Mouse (Mus musculus) adrenal gland, adult 2 months (tissue): ENCODE measurements around the gene Ino80d. TPM values are rescaled to one million over a fixed set of nuclear protein-coding genes. Genes with fewer than 3 reads are reported as not detected.
A peak's percentile ranks its signal among the peaks of the same experiment; 100 is the strongest.

Source experiments
- DNase-seq: peaks from one replicate; pipeline ENCODE4 v3.0.0; 2021
- polyA plus RNA-seq: library from polyadenylated mRNA; depleted of rRNA; stranded (reverse); fragments of >200 nt; gene quantifications from 2 replicates; pipeline ENCODE4 v1.2.3, GENCODE M21; 2012
- total RNA-seq, 2 experiments: library from RNA; stranded (reverse); gene quantifications; 2 replicates each; pipeline ENCODE4 v1.2.3; 2021

Gene Ino80d
- total and polyA plus RNA-seq, 3 experiments = 10.7 to 32.6 (median 20.4) TPM

DNA sequence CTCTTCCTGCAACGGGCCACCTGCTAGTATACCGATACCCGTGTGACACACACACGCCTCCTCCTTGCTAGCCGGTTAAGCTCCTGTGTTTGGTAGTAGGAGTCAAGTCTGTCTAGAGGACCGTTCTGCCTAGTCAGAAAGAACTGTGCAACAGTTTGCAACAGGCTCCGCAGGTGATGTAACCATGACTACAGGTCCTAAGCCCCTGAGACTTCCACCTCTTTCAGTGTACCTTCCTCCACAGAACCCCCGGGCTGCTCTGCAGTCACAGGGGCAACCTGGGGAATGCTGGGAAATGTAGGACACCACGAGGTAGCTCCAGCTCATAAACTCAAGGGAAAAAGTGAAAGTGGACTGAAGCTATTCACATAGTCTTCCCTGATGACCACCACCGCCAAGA is 123.4 kb downstream of the Ino80d start:
- DNase-seq = no peak

DNA sequence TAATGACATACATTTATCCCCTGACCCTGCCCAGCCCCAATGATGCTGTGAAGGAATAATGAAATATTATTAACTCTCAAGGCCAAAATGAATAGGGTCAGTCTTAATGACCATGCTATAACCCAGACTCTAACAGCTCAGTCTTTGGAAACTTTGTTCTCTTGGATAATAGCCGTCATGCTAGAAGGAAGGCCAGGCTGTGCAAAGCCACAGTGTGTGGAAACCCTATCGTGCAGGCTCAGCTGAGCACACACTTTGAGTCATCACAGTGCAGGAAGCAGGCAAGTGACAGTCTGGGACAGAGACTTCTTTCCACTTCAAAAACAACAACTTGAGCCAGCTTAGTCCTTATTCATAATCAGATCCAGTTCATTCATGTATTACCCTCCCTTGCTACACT is 126.9 kb downstream of the Ino80d start:
- DNase-seq = no peak

DNA sequence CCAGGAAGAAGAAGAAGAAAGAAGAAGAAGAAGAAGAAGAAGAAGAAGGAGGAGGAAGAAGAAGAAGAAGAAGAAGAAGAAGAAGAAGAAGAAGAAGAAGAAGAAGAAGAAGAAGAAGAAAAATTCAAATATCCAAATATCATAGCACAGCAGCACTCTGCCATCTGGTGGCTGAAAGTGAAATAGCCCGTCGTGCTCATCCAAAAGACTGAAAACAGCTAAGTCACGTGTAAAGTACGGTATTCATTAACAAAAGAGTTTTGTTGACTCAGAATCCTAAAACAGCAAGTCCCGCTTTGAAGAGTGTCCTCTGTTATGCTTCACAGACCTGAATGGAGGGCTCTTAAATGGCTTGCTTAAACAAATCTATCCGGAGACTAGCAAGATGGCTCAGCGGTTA is 128.2 kb downstream of the Ino80d start:
- peak; percentile 55 for DNase-seq

DNA sequence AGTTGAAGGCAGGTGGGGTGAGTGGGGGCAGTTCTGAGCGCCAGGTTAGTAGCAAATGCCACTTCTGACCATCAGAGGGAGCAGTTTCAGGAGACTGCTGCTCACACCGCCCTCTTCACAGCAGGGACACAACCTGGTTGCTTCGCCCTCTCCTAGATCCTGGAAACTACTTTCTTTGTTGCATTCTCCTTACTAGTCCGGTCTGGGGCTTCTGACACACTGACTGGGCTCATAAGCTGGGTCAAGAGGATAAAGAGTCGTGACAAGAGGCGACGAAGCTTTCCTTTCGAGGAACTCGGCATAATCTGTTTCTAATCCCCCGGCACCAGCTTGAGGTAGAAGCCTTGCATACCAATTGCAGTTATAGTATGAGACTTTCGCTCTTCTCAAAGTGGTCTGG is 129.9 kb downstream of the Ino80d start:
- DNase-seq = peak; percentile 68

DNA sequence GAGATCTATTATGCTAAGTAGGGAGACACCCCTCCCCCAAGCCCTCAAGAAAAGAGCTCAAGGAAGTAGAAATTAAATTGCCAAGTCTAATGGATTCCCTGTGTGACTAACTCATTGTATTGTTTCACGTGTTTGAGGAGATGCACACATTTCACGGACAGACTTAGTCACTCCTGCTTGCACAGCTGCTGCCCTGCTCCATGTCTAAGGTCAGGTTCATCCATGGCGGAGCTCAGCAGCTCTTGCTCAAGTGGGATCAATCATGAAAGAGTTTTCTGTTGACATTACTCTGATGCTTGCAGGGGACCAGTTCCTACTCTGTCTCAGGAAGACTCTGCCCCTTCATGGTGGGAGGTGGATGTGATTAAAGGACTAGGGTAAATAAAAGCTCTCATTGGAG is 137.7 kb downstream of the Ino80d start:
- DNase-seq = no peak

DNA sequence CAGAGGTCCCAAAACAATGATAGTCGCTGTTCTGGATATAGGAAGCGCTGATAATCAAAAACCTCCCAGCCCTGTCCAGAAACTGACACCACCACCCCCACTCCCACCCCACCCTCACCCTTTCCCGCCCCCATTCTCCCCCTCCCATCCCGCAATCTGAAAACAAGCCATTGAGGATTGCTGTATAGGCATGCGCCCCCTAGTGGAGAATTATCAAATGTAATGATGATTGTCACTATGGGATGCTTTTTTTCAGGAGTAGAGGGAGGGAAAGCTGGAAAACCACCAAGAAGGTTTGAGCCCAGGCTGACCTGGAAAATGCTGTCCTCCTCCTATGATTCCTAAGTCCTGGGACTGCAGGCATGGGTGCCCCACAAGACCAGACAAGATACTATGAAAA is 147.6 kb downstream of the Ino80d start:
- DNase-seq = no peak

DNA sequence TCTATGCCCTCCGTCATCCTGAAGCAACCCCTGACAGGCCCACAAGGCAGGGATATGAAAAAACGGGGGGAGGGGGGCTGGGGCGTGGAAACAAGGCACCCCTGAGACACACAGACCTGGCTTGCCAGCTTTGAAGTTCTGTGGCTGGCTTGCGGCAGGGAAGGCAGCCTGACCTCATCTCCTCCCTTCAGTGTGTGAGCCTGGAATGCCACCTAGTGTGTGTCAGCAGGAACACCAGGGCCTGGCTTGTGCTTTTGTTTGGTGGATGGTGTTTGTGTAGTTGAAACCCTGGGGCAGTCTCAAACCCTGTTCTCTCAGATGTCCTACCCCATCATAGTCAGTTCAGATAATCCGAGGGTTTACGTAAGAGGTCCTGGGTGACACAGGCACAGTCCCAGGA is 150.2 kb downstream of the Ino80d start:
- DNase-seq = peak; percentile 69

DNA sequence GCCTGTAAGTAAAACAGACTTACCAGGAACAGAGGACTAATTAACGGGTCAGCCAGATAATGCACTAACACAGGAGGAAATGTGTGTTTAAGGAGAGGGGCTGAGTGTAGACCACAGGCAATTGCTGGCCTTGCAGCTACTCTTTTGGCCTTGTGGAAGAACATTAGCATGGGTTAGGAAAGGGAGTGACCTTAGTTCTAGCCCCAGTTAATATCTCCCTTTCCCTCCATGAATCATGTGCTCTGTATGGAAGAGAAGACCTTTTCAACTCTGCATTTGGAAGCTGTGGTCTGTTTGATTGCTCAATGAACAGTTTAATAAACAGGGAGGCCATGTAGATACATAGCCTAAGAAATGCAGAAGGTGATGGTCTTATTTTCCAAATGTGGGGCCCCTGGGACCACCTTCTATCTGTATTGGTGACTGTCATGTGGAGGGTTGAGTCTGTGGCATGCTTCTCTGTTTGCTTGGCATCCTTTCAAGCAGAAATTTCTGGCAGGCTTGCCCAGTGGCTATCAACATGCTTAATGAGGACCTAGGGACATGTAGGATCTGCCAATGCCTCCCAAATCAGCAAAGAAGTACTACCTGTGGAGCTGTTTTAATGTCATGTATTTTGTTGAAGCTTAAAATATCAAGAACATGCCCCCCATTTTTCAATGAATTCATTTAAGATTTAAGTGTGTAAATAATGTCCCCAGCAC is 157.4 kb downstream of the Ino80d start:
- DNase-seq = no peak

DNA sequence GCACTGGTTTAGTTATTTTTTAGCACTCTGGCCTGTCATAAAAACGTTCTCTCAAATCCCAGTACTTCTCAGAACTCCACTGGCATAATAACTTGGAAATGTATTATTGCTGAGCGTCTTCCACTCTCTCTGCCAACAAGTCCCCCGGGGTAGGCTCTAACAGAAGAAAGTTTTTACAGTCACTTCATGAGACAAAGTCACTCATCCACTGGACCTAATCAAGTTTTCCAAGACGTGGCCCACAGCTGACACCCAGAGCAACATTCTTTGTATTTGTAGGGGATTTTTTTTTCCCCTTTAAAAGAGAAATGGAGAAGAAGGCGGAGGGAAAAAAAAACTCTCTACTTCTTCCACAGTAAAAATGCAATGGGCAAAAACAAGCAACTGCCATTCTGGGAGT is 157.9 kb downstream of the Ino80d start:
- DNase-seq = no peak

DNA sequence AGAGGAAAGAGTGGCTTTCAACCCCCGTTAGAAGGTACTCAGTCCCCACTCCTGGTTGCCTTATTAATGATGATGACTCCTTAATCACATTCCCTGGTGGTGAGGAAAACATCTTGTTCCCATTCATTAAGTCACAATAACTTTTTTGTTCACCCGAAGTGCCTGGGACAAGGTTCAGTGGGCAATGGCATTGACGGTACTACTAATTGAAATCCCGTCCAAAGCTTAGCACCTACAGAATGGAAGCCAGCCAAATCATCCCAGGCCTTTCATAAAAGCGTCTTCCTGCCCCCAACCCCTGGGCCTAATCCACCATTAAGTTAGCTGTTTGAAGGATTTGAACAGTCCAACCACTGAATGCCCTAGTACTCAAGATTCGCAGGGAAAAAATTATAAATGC is 159.1 kb downstream of the Ino80d start:
- DNase-seq = no peak

DNA sequence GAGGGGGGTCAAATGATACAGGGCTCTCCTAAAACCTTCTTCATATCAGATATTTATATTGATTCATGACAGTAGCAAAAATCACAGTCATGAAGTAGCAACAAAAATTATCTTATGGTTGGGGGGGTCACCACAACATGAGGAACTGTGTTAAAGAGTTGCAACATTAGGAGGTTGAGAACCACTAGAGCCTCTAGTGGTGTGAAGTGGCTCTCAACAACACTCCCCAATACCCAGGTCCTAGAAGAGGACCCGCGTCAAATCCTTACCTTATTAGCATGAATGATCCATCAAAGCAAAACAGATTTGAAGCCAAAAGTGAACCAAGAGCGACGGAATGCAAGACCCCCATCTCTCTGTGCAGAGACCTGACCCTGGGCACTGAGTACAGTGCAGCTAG is 161.4 kb downstream of the Ino80d start:
- no peak for DNase-seq

DNA sequence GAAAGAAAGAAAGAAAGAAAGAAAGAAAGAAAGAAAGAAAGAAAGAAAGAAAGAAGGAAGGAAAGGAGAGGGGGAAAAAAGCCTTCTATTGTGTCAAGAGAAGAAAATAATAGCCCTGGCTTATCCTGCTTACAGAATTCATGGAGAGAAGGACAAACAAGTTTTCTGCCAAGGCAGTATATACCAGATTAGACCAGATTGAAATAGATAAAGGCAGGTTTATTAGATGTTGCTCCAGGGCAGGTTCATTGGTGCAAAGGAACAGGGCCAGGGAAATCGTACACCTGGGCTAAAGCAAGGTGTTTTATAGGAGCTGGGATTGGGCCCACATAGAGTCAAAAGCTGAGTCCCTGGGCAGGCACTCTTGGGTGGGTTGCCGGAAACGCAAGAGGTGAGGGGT is 162.1 kb downstream of the Ino80d start:
- no peak for DNase-seq

DNA sequence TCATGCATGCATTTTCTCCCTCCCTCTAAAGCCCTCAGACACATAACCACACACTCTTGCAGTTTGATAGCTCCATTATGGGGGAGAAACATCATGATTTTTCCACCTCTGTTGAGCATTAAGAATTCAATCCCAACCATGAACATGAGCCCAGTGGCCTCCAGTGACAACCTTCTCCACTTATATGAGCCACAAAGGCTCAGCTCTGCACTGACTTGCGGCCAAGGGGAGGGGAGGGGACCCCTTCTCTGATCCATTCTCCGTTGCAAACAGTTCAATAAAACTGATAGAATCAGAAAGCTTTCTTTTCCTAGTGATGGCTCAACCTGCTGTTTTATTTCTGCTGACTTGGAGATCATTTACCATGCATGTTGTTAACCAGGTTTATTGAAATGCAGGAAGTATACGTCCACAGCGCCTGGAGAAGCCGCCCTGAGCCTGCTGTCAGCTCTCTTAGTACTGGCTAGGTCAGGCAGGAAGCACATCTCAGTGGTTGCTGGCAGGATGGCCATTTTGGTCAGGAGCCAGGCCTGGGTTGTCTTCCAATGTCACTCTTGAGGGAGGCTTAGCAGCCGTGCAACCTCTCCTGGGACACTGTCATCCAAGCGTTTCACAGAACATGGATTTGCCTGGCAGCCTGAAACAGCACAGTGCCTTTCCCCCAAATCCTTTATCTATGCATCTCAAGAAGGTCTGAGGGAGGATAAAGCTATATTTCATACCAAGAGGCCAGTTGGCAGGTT is 163.2 kb downstream of the Ino80d start:
- peak; percentile 45 for DNase-seq

DNA sequence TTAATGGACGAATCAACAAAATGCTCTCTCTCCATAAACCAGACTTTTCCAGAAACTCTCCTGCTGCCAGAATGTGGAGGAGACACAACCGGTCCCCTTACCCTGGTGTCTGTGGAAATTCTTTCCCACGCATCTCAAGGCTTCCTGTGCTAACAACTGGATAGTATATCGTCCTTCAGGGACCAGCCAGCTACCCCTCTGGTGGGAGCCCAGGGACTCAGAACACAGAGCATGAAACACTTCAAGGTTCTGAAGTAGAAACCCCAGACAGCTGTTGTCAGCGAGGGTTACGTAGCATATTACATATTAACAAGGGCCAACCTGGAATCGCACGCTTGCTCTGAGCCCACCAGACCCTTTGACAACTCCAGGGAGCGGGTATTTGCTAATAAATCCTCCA is 163.9 kb downstream of the Ino80d start:
- DNase-seq = no peak

DNA sequence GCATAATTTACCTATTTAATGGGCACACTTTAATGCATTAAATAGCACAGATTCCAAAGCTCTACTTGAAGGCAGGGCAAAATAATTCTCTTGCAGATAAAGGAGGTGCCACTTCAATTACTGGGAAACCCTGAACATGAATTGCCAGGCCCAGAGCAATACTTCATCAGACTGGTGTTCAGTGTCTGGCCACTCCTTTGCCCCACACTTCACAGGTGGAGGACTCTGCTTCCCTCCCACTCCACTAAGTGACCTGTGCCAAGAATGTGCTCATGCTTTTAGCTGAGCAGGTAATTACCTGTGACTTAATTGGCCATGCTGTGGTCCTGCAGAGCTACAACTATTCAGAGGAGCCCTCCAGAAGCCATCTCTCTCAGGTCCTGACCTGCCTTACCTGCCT is 166.7 kb downstream of the Ino80d start:
- no peak for DNase-seq

DNA sequence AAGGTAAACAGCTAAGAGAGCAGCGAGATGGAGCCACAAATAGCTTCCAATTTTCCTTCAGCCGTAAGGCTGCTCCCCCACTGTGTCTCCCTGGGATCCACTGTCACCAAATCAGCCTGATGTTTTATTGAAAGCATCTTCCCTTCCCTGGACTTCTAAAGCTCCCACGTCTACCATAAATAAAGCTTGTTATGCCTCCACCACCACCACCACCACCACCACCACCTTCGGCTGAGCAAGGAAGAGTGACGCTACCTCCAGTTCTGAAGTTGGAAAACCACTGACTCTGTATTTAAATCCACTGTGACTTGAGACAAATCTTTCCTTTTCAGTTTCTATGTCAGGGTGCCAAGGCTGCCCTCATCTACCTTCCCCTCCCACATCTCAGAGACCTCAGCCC is 167.5 kb downstream of the Ino80d start:
- no peak for DNase-seq

DNA sequence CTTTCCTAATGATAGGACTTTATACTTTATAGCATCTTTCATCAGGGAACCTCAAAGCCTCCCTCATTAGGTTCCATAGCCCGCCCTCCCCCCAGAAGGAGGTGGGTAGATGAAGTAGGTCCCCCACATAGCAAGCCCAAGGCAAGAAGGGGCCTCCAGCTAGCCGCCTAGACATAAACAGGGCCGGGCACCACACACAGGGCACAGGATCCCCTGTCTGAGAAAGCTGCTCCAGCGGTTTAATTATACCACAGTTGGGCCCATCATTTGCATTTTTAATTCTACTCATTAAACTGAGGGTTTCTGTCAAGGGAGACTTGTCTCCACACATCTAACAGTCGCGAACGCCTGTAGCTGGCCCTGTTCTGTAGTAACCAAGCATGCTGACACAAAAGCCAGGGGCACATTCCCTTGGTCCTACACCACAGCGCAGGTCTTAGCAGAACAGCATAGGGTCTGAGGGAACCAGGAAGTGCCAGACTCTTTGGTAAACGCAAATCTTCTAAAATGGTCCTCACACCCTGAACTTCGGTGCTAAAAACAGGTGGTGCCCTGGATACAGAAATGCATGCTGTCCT is 179.6 kb downstream of the Ino80d start:
- no peak for DNase-seq

DNA sequence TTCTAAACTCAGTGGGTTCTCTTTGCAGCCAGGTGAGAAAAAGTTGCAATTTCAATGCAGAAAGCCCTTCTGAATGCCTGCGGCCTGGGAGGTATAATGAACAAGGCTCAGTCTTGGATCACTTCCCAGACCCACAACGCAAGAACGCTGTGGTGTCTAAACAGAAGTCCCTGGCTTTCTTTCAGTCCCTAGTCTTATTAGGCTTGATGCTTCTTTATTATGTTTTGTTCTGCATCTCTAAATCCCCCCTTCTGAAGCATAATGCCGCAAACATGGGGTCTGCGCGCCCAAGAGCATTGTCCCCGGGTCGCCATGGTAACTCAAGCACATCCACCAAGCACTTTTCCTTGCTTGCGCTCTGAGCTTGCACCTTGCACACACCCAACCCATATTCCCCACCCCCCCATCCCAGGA is 180.4 kb downstream of the Ino80d start:
- DNase-seq = peak; percentile 10

DNA sequence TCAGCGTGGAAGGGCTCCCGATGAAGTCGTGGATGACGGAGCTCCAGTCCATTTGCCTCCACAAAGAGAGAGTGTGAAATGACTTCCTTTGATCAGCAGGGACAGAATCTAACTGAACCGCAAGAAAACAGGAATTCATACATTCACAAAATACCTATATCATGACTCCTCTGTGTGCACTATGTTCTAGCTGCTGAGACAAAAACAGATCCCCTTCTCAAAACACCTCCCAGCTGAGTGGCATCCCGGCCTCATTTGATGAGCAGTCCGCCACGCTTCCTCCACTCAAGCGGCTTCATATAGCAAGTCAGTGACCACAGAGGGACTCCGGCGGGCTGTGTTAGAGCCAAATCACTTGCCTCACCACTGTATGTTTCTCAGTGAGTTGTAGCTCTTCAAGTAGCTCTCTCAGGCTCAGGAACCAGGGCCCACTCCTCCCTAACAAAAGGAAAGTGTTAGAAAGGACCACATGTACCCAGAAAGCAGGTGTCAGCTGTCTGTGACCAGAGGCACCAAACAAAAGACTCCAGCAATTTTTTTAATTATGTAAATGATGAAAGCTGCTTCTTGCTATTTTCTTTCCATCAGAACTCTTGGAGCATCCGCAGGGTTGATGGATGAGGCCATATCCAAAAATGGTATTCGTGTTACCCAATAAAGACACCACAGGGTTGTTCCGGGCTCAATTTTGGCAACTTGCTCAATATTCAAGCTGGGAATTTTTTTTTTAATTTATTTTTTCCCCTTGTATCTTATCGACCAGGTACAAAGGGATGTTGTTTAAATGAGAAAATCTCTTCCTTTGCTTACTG is 181.0 kb downstream of the Ino80d start:
- DNase-seq = no peak

DNA sequence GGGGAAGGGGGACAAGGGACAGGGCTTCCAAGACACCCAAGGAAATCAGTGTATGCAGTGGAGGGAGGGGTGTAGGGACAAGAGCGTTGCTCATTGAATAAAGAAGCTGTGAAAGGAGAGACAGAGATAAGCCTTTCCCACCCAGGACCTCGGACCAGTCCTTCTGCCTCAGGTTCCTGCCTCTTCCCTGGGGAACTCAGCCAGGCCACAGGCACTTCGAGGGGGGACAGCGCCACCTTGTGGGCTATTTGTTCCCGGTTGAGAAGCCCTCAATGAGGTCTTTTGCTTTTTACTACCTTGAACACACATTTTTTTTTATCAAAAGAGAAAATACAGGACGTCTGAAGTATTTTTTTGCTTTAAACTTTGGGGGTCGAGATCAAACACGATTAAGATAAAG is 185.0 kb downstream of the Ino80d start:
- DNase-seq = peak; percentile 81

DNA sequence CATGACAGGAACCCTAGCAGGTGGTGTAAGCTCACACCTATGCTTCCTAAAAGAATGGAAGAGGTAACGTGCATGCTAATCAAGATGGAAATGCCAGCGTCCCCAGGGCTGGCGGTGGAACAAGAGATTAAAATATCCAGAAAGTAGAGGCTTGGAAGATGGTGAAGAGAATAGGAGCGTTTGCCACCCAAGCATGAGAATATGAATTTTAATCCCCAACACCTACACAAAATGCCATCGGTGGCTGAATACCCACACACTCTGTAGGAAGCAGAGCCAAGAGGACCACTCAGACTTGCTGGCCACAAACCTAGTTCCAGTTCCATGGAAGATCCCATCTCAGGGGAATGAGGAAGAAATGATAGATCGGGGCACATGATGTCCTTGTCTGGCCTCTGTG is 195.2 kb downstream of the Ino80d start:
- DNase-seq = no peak

DNA sequence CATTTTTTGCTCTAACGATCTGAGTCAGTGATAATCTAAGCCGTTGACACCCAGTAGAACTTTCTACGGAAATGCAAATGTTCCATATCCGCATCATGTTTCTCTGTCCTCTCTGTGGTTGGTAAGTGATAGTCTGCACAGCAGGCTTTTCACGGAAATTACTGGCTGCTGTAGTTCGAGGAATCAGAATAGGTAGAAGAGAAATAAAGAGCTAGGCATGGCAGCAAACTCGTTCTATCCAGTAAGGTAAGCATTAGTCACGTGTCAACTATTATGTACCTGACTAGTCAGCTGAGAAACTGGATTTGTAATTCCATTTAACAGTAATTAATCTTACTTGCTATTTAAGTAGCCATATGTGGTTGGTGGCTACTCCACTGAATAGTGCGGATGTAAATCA is 197.9 kb downstream of the Ino80d start:
- no peak for DNase-seq

DNA sequence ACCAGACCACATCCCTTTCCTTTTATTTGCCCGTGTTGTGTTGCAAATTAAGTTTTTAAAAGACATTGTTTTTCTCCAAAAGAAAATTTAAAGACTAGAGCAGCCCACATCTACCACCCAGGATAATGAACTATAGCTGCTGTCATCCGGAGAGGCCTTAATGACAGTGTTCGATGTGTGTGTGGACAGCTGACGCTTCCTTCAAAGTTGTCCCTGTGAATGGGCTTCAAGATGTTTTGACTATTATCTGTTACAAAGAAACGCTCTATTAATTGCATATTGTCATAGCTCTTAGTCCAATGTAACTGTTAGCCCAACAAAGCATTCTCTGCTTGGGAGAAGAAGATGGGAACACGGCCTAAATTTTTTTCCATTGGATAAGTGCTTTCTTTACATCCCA is 200.0 kb downstream of the Ino80d start:
- no peak for DNase-seq
